Mouse (Mus musculus): Measurements from ENCODE around the gene Gpr146. TPM values are rescaled to one million over a fixed set of nuclear protein-coding genes. Genes with fewer than 3 reads are reported as not detected.
"Not testable (repeated sequence)": the region's sequence is repeated elsewhere in the genome, so short reads cannot be mapped to it uniquely, and the experiment has no call there.

The Gpr146 gene
- polyA plus RNA-seq, 1 experiment from 2014 or later: 1.7 TPM

- Histone ChIP-seq H3K9me3 (no peaks in the 10 kb centered on the region), H3K27me3 (no peaks in the 10 kb centered on the region; the same call in 1 of the 2 replicates), H3K4me1 (replicated peaks) (peaks cover 53% of the 10 kb centered on the region), H3K36me3 (no peaks in the 10 kb centered on the region), H3K9ac (replicated peaks) (no peak overlapping the region), H3K27ac (no peak overlapping the region), H3K4me3 (replicated peaks) (no peak overlapping the region), H3K4me2 (no peak overlapping the region)
- no peak for ATAC-seq (ENCODE audit: insufficient number of reproducible peaks, insufficient read depth, low FRiP score, low TSS enrichment, low read depth)
- whole genome bisulfite sequencing: 84% methylated on average over 9 of the region's 9 CpGs
These were observed 5.7 kb downstream of the Gpr146 start for GRCm38 (mm10) chr5:139383234-139383633.

- H3K27ac ChIP-seq: no peak overlapping the region
These were observed 7.0 kb downstream of the Gpr146 start for GRCm38 (mm10) chr5:139384531-139384930.

GRCm38 (mm10) chr5:139386047-139386446, 8.6 kb downstream of the Gpr146 start:
- no peak overlapping the region for H3K27ac ChIP-seq
- no peak overlapping the region for H3K4me3 ChIP-seq (replicated peaks)
- 91% methylated on average over 5 of the region's 5 CpGs for WGBS
- no peak for ATAC-seq (ENCODE audit: insufficient number of reproducible peaks, insufficient read depth, low FRiP score, low TSS enrichment, low read depth)
- H3K4me2 ChIP-seq: no peak overlapping the region
- H3K9me3 ChIP-seq: no peaks in the 10 kb centered on the region
- H3K4me1 ChIP-seq (replicated peaks): peaks cover 58% of the 10 kb centered on the region
- no peaks in the 10 kb centered on the region; the same call in 1 of the 2 replicates for H3K27me3 ChIP-seq
- H3K9ac ChIP-seq (replicated peaks): no peak overlapping the region
- H3K36me3 ChIP-seq: no peaks in the 10 kb centered on the region

More at GRCm38 (mm10) chr5:139384531-139384930, 7.0 kb downstream of the Gpr146 start:
- Histone ChIP-seq H3K4me1 (replicated peaks) (peaks cover 57% of the 10 kb centered on the region), H3K9ac (replicated peaks) (0 out of 2 replicates have a peak overlapping the region, but pooled peaks have one; percentile 4), H3K9me3 (no peaks in the 10 kb centered on the region), H3K4me3 (replicated peaks) (no peak overlapping the region), H3K27me3 (no peaks in the 10 kb centered on the region; the same call in 1 of the 2 replicates), H3K4me2 (no peak overlapping the region), H3K36me3 (no peaks in the 10 kb centered on the region)
- WGBS: 75% methylated on average over 10 of the region's 10 CpGs
- no peak for ATAC-seq (ENCODE audit: insufficient number of reproducible peaks, insufficient read depth, low FRiP score, low TSS enrichment, low read depth)

GRCm38 (mm10) chr5:139387329-139388194, 10.1 kb downstream of the Gpr146 start:
- H3K27ac ChIP-seq: peak overlapping the region; percentile 93
- no peaks in the 10 kb centered on the region for H3K9me3 ChIP-seq
- H3K27me3 ChIP-seq: no peaks in the 10 kb centered on the region
- ATAC-seq (ENCODE audit: insufficient number of reproducible peaks, insufficient read depth, low FRiP score, low TSS enrichment, low read depth): peak; percentile 48; the same call in 1 of the 2 replicates
- H3K9ac ChIP-seq (replicated peaks): peak overlapping the region; percentile 31; the same call in 1 of the 2 replicates
- H3K4me2 ChIP-seq: peak overlapping the region; percentile 31
- H3K4me3 ChIP-seq (replicated peaks): no peak overlapping the region
- 62% methylated on average over 10 of the region's 10 CpGs for WGBS
- peaks cover 1% of the 10 kb centered on the region; the same call in 1 of the 2 replicates for H3K36me3 ChIP-seq
- peaks cover 55% of the 10 kb centered on the region for H3K4me1 ChIP-seq (replicated peaks)

GRCm38 (mm10) chr5:139388195-139388570, 10.7 kb downstream of the Gpr146 start:
- H3K9ac ChIP-seq (replicated peaks): peak overlapping the region; percentile 31; the same call in 1 of the 2 replicates
- H3K9me3 ChIP-seq: no peaks in the 10 kb centered on the region
- no peak for ATAC-seq (ENCODE audit: insufficient number of reproducible peaks, insufficient read depth, low FRiP score, low TSS enrichment, low read depth)
- 46% methylated on average over 4 of the region's 4 CpGs for WGBS
- H3K27me3 ChIP-seq: no peaks in the 10 kb centered on the region
- H3K4me2 ChIP-seq: peak overlapping the region; percentile 31
- H3K4me3 ChIP-seq (replicated peaks): no peak overlapping the region
- H3K4me1 ChIP-seq (replicated peaks): peaks cover 55% of the 10 kb centered on the region
- peaks cover 8% of the 10 kb centered on the region; the same call in 1 of the 2 replicates for H3K36me3 ChIP-seq
- H3K27ac ChIP-seq: peak overlapping the region; percentile 93

- peak overlapping the region; percentile 31 for H3K9ac ChIP-seq (replicated peaks)
- peak overlapping the region; percentile 93 for H3K27ac ChIP-seq
- no peaks in the 10 kb centered on the region for H3K9me3 ChIP-seq
- WGBS: 47% methylated on average over 17 of the region's 17 CpGs
- no peak overlapping the region for H3K4me3 ChIP-seq (replicated peaks)
- no peak for ATAC-seq (ENCODE audit: insufficient number of reproducible peaks, insufficient read depth, low FRiP score, low TSS enrichment, low read depth)
- H3K4me2 ChIP-seq: peak overlapping the region; percentile 31
- peaks cover 55% of the 10 kb centered on the region for H3K4me1 ChIP-seq (replicated peaks)
- H3K36me3 ChIP-seq: peaks cover 9% of the 10 kb centered on the region; the same call in 1 of the 2 replicates
- H3K27me3 ChIP-seq: no peaks in the 10 kb centered on the region
These were observed 11.5 kb downstream of the Gpr146 start for GRCm38 (mm10) chr5:139388694-139389675.

- no peak for ATAC-seq (ENCODE audit: insufficient number of reproducible peaks, insufficient read depth, low FRiP score, low TSS enrichment, low read depth)
- Histone ChIP-seq H3K9me3 (no peaks in the 10 kb centered on the region), H3K4me3 (replicated peaks) (no peak overlapping the region), H3K27ac (peak overlapping the region; percentile 93), H3K36me3 (peaks cover 9% of the 10 kb centered on the region; the same call in 1 of the 2 replicates), H3K4me1 (replicated peaks) (peaks cover 57% of the 10 kb centered on the region), H3K4me2 (peak overlapping the region; percentile 11; the same call in 1 of the 2 replicates), H3K9ac (replicated peaks) (peak overlapping the region; percentile 27), H3K27me3 (no peaks in the 10 kb centered on the region)
- 8% methylated on average over 6 of the region's 6 CpGs for WGBS
These were observed 12.2 kb downstream of the Gpr146 start for GRCm38 (mm10) chr5:139389676-139390061.

- H3K4me3 ChIP-seq (replicated peaks); H3K9me3 ChIP-seq; ATAC-seq (ENCODE audit: insufficient number of reproducible peaks, insufficient read depth, low FRiP score, low TSS enrichment, low read depth); H3K36me3 ChIP-seq; H3K27me3 ChIP-seq: not testable (repeated sequence)
- Histone ChIP-seq H3K4me2 (0 out of 2 replicates have a peak overlapping the region, but pooled peaks have one; percentile 2), H3K4me1 (replicated peaks) (peaks cover 62% of the 10 kb centered on the region), H3K27ac (peak overlapping the region; percentile 93), H3K9ac (replicated peaks) (0 out of 2 replicates have a peak overlapping the region, but pooled peaks have one; percentile 27)
- whole genome bisulfite sequencing: 78% methylated on average over 5 of the region's 5 CpGs
These were observed 13.0 kb downstream of the Gpr146 start for GRCm38 (mm10) chr5:139390324-139391119.

GRCm38 (mm10) chr5:139391309-139391990, 14.0 kb downstream of the Gpr146 start:
- Histone ChIP-seq H3K27ac (peak overlapping the region; percentile 53), H3K4me1 (replicated peaks) (peaks cover 60% of the 10 kb centered on the region), H3K4me2 (0 out of 2 replicates have a peak overlapping the region, but pooled peaks have one; percentile 2), H3K9ac (replicated peaks) (0 out of 2 replicates have a peak overlapping the region, but pooled peaks have one; percentile 4), H3K4me3 (replicated peaks) (no peak overlapping the region), H3K9me3 (no peaks in the 10 kb centered on the region), H3K27me3 (no peaks in the 10 kb centered on the region), H3K36me3 (peaks cover 9% of the 10 kb centered on the region; the same call in 1 of the 2 replicates)
- 81% methylated on average over 11 of the region's 11 CpGs for WGBS
- ATAC-seq (ENCODE audit: insufficient number of reproducible peaks, insufficient read depth, low FRiP score, low TSS enrichment, low read depth): no peak
